Mouse (Mus musculus) left cerebral cortex, adult 9 months (tissue): ENCODE results near the gene C2cd4a.

Experiments used
- DNase-seq, 2 experiments: peaks; one replicate each; pipeline ENCODE4 v3.0.0; 2022; ENCODE audit warnings: low spot score in 2 of 2

C2cd4a gene

GRCm38 (mm10) chr9:67832046-67832605, at the start of gene C2cd4a:
Gene C2cd4a (minus strand): TSS chr9:67832330.
- DNase-seq, result no peak

- no peak for DNase-seq
These were observed 46.2 kb upstream of the C2cd4a start for GRCm38 (mm10) chr9:67878197-67878769.

- no peak for DNase-seq
These were observed 45.1 kb upstream of the C2cd4a start for GRCm38 (mm10) chr9:67877081-67877718.

- peak in 1 of 2 experiments; percentile 29 for DNase-seq
These were observed 43.2 kb upstream of the C2cd4a start for GRCm38 (mm10) chr9:67875337-67875736.

GRCm38 (mm10) chr9:67874522-67875222, 42.5 kb upstream of the C2cd4a start:
- DNase-seq, result no peak

- peak; percentile 25 to 58 for DNase-seq
These were observed 37.7 kb upstream of the C2cd4a start for GRCm38 (mm10) chr9:67869691-67870450.

GRCm38 (mm10) chr9:67867411-67867810, 35.3 kb upstream of the C2cd4a start:
- DNase-seq, result no peak

GRCm38 (mm10) chr9:67865411-67865810, 33.3 kb upstream of the C2cd4a start:
- DNase-seq, result no peak

GRCm38 (mm10) chr9:67864011-67864410, 31.9 kb upstream of the C2cd4a start:
- no peak for DNase-seq

- no peak for DNase-seq
These were observed 31.2 kb upstream of the C2cd4a start for GRCm38 (mm10) chr9:67863332-67863731.

- no peak for DNase-seq
These were observed 28.1 kb upstream of the C2cd4a start for GRCm38 (mm10) chr9:67860273-67860672.

- no peak for DNase-seq
These were observed 19.0 kb upstream of the C2cd4a start for GRCm38 (mm10) chr9:67851150-67851549.

GRCm38 (mm10) chr9:67849846-67850245, 17.7 kb upstream of the C2cd4a start:
- no peak for DNase-seq

- no peak for DNase-seq
These were observed 17.3 kb upstream of the C2cd4a start for GRCm38 (mm10) chr9:67849397-67849796.

- no peak for DNase-seq
These were observed 15.5 kb upstream of the C2cd4a start for GRCm38 (mm10) chr9:67847606-67848005.

GRCm38 (mm10) chr9:67846089-67846488, 14.0 kb upstream of the C2cd4a start:
- no peak for DNase-seq

- no peak for DNase-seq
These were observed 13.5 kb upstream of the C2cd4a start for GRCm38 (mm10) chr9:67845648-67846047.

GRCm38 (mm10) chr9:67845012-67845411, 12.9 kb upstream of the C2cd4a start:
- no peak for DNase-seq

- no peak for DNase-seq
These were observed 10.7 kb upstream of the C2cd4a start for GRCm38 (mm10) chr9:67842797-67843196.

GRCm38 (mm10) chr9:67839981-67840859, 8.1 kb upstream of the C2cd4a start, which contains the start of gene Vps13c:
Gene Vps13c (plus strand): TSS chr9:67840396.
- DNase-seq, result peak; percentile 59 to 78

GRCm38 (mm10) chr9:67837311-67837710, 5.2 kb upstream of the C2cd4a start:
- no peak for DNase-seq
